Mouse (Mus musculus): ENCODE data around the gene Abca2. TPM values are rescaled to one million over a fixed set of nuclear protein-coding genes. Genes with fewer than 3 reads are reported as not detected.

The Abca2 gene
- 0.34 TPM for polyA plus RNA-seq (2014; fragmentation: Illumina TruSeq; extraction: RNeasy Lipid Tissue Mini Kit (QIAGEN cat#74804); ENCODE audit: low read depth, low replicate concordance)

GRCm38 (mm10) chr2:25428442-25429236, at the start of gene Abca2:
Gene Abca2, plus strand, starts transcription at chr2:25428703.

GRCm38 (mm10) chr2:25395721-25396596, 32.5 kb upstream of the Abca2 start, which contains the start of gene Entpd2:
Gene Entpd2, plus strand, starts transcription at chr2:25395874.

GRCm38 (mm10) chr2:25399051-25399450, 29.5 kb upstream of the Abca2 start, which contains the start of gene Npdc1:
Gene Npdc1, plus strand, starts transcription at chr2:25399351.

GRCm38 (mm10) chr2:25422587-25423410, 5.7 kb upstream of the Abca2 start, which contains the start of gene Fut7:
Gene Fut7, plus strand, starts transcription at chr2:25423267.

GRCm38 (mm10) chr2:25456205-25456953, 27.9 kb downstream of the Abca2 start, which contains the start of gene Clic3:
Gene Clic3, plus strand, starts transcription at chr2:25456838.

GRCm38 (mm10) chr2:25460551-25461309, 32.2 kb downstream of the Abca2 start, which contains the start of gene Paxx:
Gene Paxx, minus strand, starts transcription at chr2:25461094.

GRCm38 (mm10) chr2:25469969-25470368, 41.5 kb downstream of the Abca2 start, which contains the start of gene Ptgds:
Gene Ptgds, minus strand, starts transcription at chr2:25470046.

GRCm38 (mm10) chr2:25493476-25493961, 65.0 kb downstream of the Abca2 start, which contains the start of gene Lcn12:
Gene Lcn12, minus strand, starts transcription at chr2:25493911.

Other genes with a start within 250 kb of the Abca2 start
- gene Nrarp, start 247.9 kb upstream of the Abca2 start, polyA plus RNA-seq (2014; fragmentation: Illumina TruSeq; extraction: RNeasy Lipid Tissue Mini Kit (QIAGEN cat#74804); ENCODE audit: low read depth, low replicate concordance) = 1.2 TPM
- gene Tor4a, start 231.8 kb upstream of the Abca2 start, polyA plus RNA-seq (2014; fragmentation: Illumina TruSeq; extraction: RNeasy Lipid Tissue Mini Kit (QIAGEN cat#74804); ENCODE audit: low read depth, low replicate concordance) = 0.17 TPM
- 4.2 TPM for gene Nelfb, start 217.2 kb upstream of the Abca2 start, polyA plus RNA-seq (2014; fragmentation: Illumina TruSeq; extraction: RNeasy Lipid Tissue Mini Kit (QIAGEN cat#74804); ENCODE audit: low read depth, low replicate concordance)
- 21.6 TPM for gene Stpg3, start 214.1 kb upstream of the Abca2 start, polyA plus RNA-seq (2014; fragmentation: Illumina TruSeq; extraction: RNeasy Lipid Tissue Mini Kit (QIAGEN cat#74804); ENCODE audit: low read depth, low replicate concordance)
- gene Fam166a, start 210.0 kb upstream of the Abca2 start, polyA plus RNA-seq (2014; fragmentation: Illumina TruSeq; extraction: RNeasy Lipid Tissue Mini Kit (QIAGEN cat#74804); ENCODE audit: low read depth, low replicate concordance) = 145 TPM
- gene Tubb4b, start 204.0 kb upstream of the Abca2 start, polyA plus RNA-seq (2014; fragmentation: Illumina TruSeq; extraction: RNeasy Lipid Tissue Mini Kit (QIAGEN cat#74804); ENCODE audit: low read depth, low replicate concordance) = 327 TPM
- not detected for gene Slc34a3, start 194.3 kb upstream of the Abca2 start, polyA plus RNA-seq (2014; fragmentation: Illumina TruSeq; extraction: RNeasy Lipid Tissue Mini Kit (QIAGEN cat#74804); ENCODE audit: low read depth, low replicate concordance)
- gene Rnf224, start 191.9 kb upstream of the Abca2 start, polyA plus RNA-seq (2014; fragmentation: Illumina TruSeq; extraction: RNeasy Lipid Tissue Mini Kit (QIAGEN cat#74804); ENCODE audit: low read depth, low replicate concordance) = not detected
- not detected for gene Rnf208, start 186.4 kb upstream of the Abca2 start, polyA plus RNA-seq (2014; fragmentation: Illumina TruSeq; extraction: RNeasy Lipid Tissue Mini Kit (QIAGEN cat#74804); ENCODE audit: low read depth, low replicate concordance)
- gene Cysrt1, start 186.3 kb upstream of the Abca2 start, polyA plus RNA-seq (2014; fragmentation: Illumina TruSeq; extraction: RNeasy Lipid Tissue Mini Kit (QIAGEN cat#74804); ENCODE audit: low read depth, low replicate concordance) = not detected
- gene AL732309.1, start 181.8 kb upstream of the Abca2 start, polyA plus RNA-seq (2014; fragmentation: Illumina TruSeq; extraction: RNeasy Lipid Tissue Mini Kit (QIAGEN cat#74804); ENCODE audit: low read depth, low replicate concordance) = 1.1 TPM
- 0.80 TPM for gene Tmem203, start 173.3 kb upstream of the Abca2 start, polyA plus RNA-seq (2014; fragmentation: Illumina TruSeq; extraction: RNeasy Lipid Tissue Mini Kit (QIAGEN cat#74804); ENCODE audit: low read depth, low replicate concordance)
- gene Tprn, start 166.1 kb upstream of the Abca2 start, polyA plus RNA-seq (2014; fragmentation: Illumina TruSeq; extraction: RNeasy Lipid Tissue Mini Kit (QIAGEN cat#74804); ENCODE audit: low read depth, low replicate concordance) = 24.4 TPM
- gene Ssna1, start 156.3 kb upstream of the Abca2 start, polyA plus RNA-seq (2014; fragmentation: Illumina TruSeq; extraction: RNeasy Lipid Tissue Mini Kit (QIAGEN cat#74804); ENCODE audit: low read depth, low replicate concordance) = 4.1 TPM
- gene Anapc2, start 156.2 kb upstream of the Abca2 start, polyA plus RNA-seq (2014; fragmentation: Illumina TruSeq; extraction: RNeasy Lipid Tissue Mini Kit (QIAGEN cat#74804); ENCODE audit: low read depth, low replicate concordance) = 3.3 TPM
- not detected for gene Tmem210, start 140.6 kb upstream of the Abca2 start, polyA plus RNA-seq (2014; fragmentation: Illumina TruSeq; extraction: RNeasy Lipid Tissue Mini Kit (QIAGEN cat#74804); ENCODE audit: low read depth, low replicate concordance)
- not detected for gene Lrrc26, start 138.8 kb upstream of the Abca2 start, polyA plus RNA-seq (2014; fragmentation: Illumina TruSeq; extraction: RNeasy Lipid Tissue Mini Kit (QIAGEN cat#74804); ENCODE audit: low read depth, low replicate concordance)
- not detected for gene Grin1, start 109.5 kb upstream of the Abca2 start, polyA plus RNA-seq (2014; fragmentation: Illumina TruSeq; extraction: RNeasy Lipid Tissue Mini Kit (QIAGEN cat#74804); ENCODE audit: low read depth, low replicate concordance)
- 21.6 TPM for gene Man1b1, start 96.4 kb upstream of the Abca2 start, polyA plus RNA-seq (2014; fragmentation: Illumina TruSeq; extraction: RNeasy Lipid Tissue Mini Kit (QIAGEN cat#74804); ENCODE audit: low read depth, low replicate concordance)
- gene Dpp7, start 72.3 kb upstream of the Abca2 start, polyA plus RNA-seq (2014; fragmentation: Illumina TruSeq; extraction: RNeasy Lipid Tissue Mini Kit (QIAGEN cat#74804); ENCODE audit: low read depth, low replicate concordance) = 0.50 TPM
- gene Uap1l1, start 63.0 kb upstream of the Abca2 start, polyA plus RNA-seq (2014; fragmentation: Illumina TruSeq; extraction: RNeasy Lipid Tissue Mini Kit (QIAGEN cat#74804); ENCODE audit: low read depth, low replicate concordance) = 0.10 TPM
- 0.06 TPM for gene Sapcd2, start 56.4 kb upstream of the Abca2 start, polyA plus RNA-seq (2014; fragmentation: Illumina TruSeq; extraction: RNeasy Lipid Tissue Mini Kit (QIAGEN cat#74804); ENCODE audit: low read depth, low replicate concordance)
- 0.10 TPM for gene Entpd2, start 32.8 kb upstream of the Abca2 start, polyA plus RNA-seq (2014; fragmentation: Illumina TruSeq; extraction: RNeasy Lipid Tissue Mini Kit (QIAGEN cat#74804); ENCODE audit: low read depth, low replicate concordance)
- gene Npdc1, start 29.4 kb upstream of the Abca2 start, polyA plus RNA-seq (2014; fragmentation: Illumina TruSeq; extraction: RNeasy Lipid Tissue Mini Kit (QIAGEN cat#74804); ENCODE audit: low read depth, low replicate concordance) = 0.70 TPM
- not detected for gene Fut7, start 5.4 kb upstream of the Abca2 start, polyA plus RNA-seq (2014; fragmentation: Illumina TruSeq; extraction: RNeasy Lipid Tissue Mini Kit (QIAGEN cat#74804); ENCODE audit: low read depth, low replicate concordance)
- not detected for gene Clic3, start 28.1 kb downstream of the Abca2 start, polyA plus RNA-seq (2014; fragmentation: Illumina TruSeq; extraction: RNeasy Lipid Tissue Mini Kit (QIAGEN cat#74804); ENCODE audit: low read depth, low replicate concordance)
- gene Paxx, start 32.4 kb downstream of the Abca2 start, polyA plus RNA-seq (2014; fragmentation: Illumina TruSeq; extraction: RNeasy Lipid Tissue Mini Kit (QIAGEN cat#74804); ENCODE audit: low read depth, low replicate concordance) = 2.9 TPM
- gene Ptgds, start 41.3 kb downstream of the Abca2 start, polyA plus RNA-seq (2014; fragmentation: Illumina TruSeq; extraction: RNeasy Lipid Tissue Mini Kit (QIAGEN cat#74804); ENCODE audit: low read depth, low replicate concordance) = 27.8 TPM
- not detected for gene Lcn12, start 65.2 kb downstream of the Abca2 start, polyA plus RNA-seq (2014; fragmentation: Illumina TruSeq; extraction: RNeasy Lipid Tissue Mini Kit (QIAGEN cat#74804); ENCODE audit: low read depth, low replicate concordance)
- gene Fbxw5, start 72.0 kb downstream of the Abca2 start, polyA plus RNA-seq (2014; fragmentation: Illumina TruSeq; extraction: RNeasy Lipid Tissue Mini Kit (QIAGEN cat#74804); ENCODE audit: low read depth, low replicate concordance) = 6.6 TPM
- gene C8g, start 73.0 kb downstream of the Abca2 start, polyA plus RNA-seq (2014; fragmentation: Illumina TruSeq; extraction: RNeasy Lipid Tissue Mini Kit (QIAGEN cat#74804); ENCODE audit: low read depth, low replicate concordance) = 7.9 TPM
- 1.1 TPM for gene Traf2, start 118.2 kb downstream of the Abca2 start, polyA plus RNA-seq (2014; fragmentation: Illumina TruSeq; extraction: RNeasy Lipid Tissue Mini Kit (QIAGEN cat#74804); ENCODE audit: low read depth, low replicate concordance)
- gene Edf1, start 129.1 kb downstream of the Abca2 start, polyA plus RNA-seq (2014; fragmentation: Illumina TruSeq; extraction: RNeasy Lipid Tissue Mini Kit (QIAGEN cat#74804); ENCODE audit: low read depth, low replicate concordance) = 3.7 TPM
- gene Mamdc4, start 146.1 kb downstream of the Abca2 start, polyA plus RNA-seq (2014; fragmentation: Illumina TruSeq; extraction: RNeasy Lipid Tissue Mini Kit (QIAGEN cat#74804); ENCODE audit: low read depth, low replicate concordance) = 1.2 TPM
- gene Phpt1, start 146.5 kb downstream of the Abca2 start, polyA plus RNA-seq (2014; fragmentation: Illumina TruSeq; extraction: RNeasy Lipid Tissue Mini Kit (QIAGEN cat#74804); ENCODE audit: low read depth, low replicate concordance) = 3.4 TPM
- not detected for gene Ajm1, start 153.1 kb downstream of the Abca2 start, polyA plus RNA-seq (2014; fragmentation: Illumina TruSeq; extraction: RNeasy Lipid Tissue Mini Kit (QIAGEN cat#74804); ENCODE audit: low read depth, low replicate concordance)
- 25.0 TPM for gene Rabl6, start 179.8 kb downstream of the Abca2 start, polyA plus RNA-seq (2014; fragmentation: Illumina TruSeq; extraction: RNeasy Lipid Tissue Mini Kit (QIAGEN cat#74804); ENCODE audit: low read depth, low replicate concordance)
- 88.5 TPM for gene Ccdc183, start 189.0 kb downstream of the Abca2 start, polyA plus RNA-seq (2014; fragmentation: Illumina TruSeq; extraction: RNeasy Lipid Tissue Mini Kit (QIAGEN cat#74804); ENCODE audit: low read depth, low replicate concordance)
- 2.3 TPM for gene Tmem141, start 193.3 kb downstream of the Abca2 start, polyA plus RNA-seq (2014; fragmentation: Illumina TruSeq; extraction: RNeasy Lipid Tissue Mini Kit (QIAGEN cat#74804); ENCODE audit: low read depth, low replicate concordance)
- not detected for gene Fcna, start 199.3 kb downstream of the Abca2 start, polyA plus RNA-seq (2014; fragmentation: Illumina TruSeq; extraction: RNeasy Lipid Tissue Mini Kit (QIAGEN cat#74804); ENCODE audit: low read depth, low replicate concordance)
- not detected for gene Lcn8, start 224.4 kb downstream of the Abca2 start, polyA plus RNA-seq (2014; fragmentation: Illumina TruSeq; extraction: RNeasy Lipid Tissue Mini Kit (QIAGEN cat#74804); ENCODE audit: low read depth, low replicate concordance)
- gene Lcn5, start 229.2 kb downstream of the Abca2 start, polyA plus RNA-seq (2014; fragmentation: Illumina TruSeq; extraction: RNeasy Lipid Tissue Mini Kit (QIAGEN cat#74804); ENCODE audit: low read depth, low replicate concordance) = not detected
- not detected for gene Lcn6, start 248.1 kb downstream of the Abca2 start, polyA plus RNA-seq (2014; fragmentation: Illumina TruSeq; extraction: RNeasy Lipid Tissue Mini Kit (QIAGEN cat#74804); ENCODE audit: low read depth, low replicate concordance)

Data from testis, adult 10 weeks (tissue).